Mouse (Mus musculus): ENCODE measurements at regions not wholly inside any gene's neighbourhood (a gene's known extent, or its start where the extent isn't known, plus 50 kb on each side); places are given as distances from the start of the nearest gene placed in this dataset. TPM values are rescaled to one million over a fixed set of nuclear protein-coding genes. Genes with fewer than 3 reads are reported as not detected.

- no peak for ATAC-seq (ENCODE audit: extremely low read depth, insufficient number of reproducible peaks, low FRiP score, low TSS enrichment)
- H3K4me3 ChIP-seq = no peak overlapping the region
- H3K4me1 ChIP-seq = peaks cover 2% of the 10 kb centered on the region; the same call in 1 of the 2 replicates
- WGBS = 49% methylated on average over 2 of the region's 2 CpGs
- no peak overlapping the region for H3K4me2 ChIP-seq
- no peaks in the 10 kb centered on the region for H3K27me3 ChIP-seq (replicated peaks)
- H3K9ac ChIP-seq = no peak overlapping the region
- no peaks in the 10 kb centered on the region for H3K9me3 ChIP-seq
- H3K27ac ChIP-seq (replicated peaks) = no peak overlapping the region
- H3K36me3 ChIP-seq = no peaks in the 10 kb centered on the region
Observed at GRCm38 (mm10) chr10:97404076-97404787, 75.2 kb upstream of the Dcn start.

GRCm38 (mm10) chr10:97409181-97409581 lies 70.2 kb upstream of the Dcn start:
- no peak for ATAC-seq (ENCODE audit: extremely low read depth, insufficient number of reproducible peaks, low FRiP score, low TSS enrichment)

GRCm38 (mm10) chr10:97409909-97410308 lies 69.5 kb upstream of the Dcn start:
- H3K4me3 ChIP-seq = no peak overlapping the region
- no peaks in the 10 kb centered on the region for H3K27me3 ChIP-seq (replicated peaks)
- H3K9ac ChIP-seq = no peak overlapping the region
- H3K4me1 ChIP-seq = peaks cover 3% of the 10 kb centered on the region; the same call in 1 of the 2 replicates
- H3K27ac ChIP-seq (replicated peaks) = no peak overlapping the region
- H3K9me3 ChIP-seq = no peaks in the 10 kb centered on the region
- no peak for ATAC-seq (ENCODE audit: extremely low read depth, insufficient number of reproducible peaks, low FRiP score, low TSS enrichment)
- no peaks in the 10 kb centered on the region for H3K36me3 ChIP-seq
- no peak overlapping the region for H3K4me2 ChIP-seq
- WGBS = 80% methylated on average over 1 of the region's 1 CpGs

More at GRCm38 (mm10) chr10:97409181-97409581, 70.2 kb upstream of the Dcn start:
- 21% methylated on average over 1 of the region's 1 CpGs for WGBS
- Histone ChIP-seq H3K9ac (no peak overlapping the region), H3K27me3 (replicated peaks) (no peaks in the 10 kb centered on the region), H3K4me1 (peaks cover 3% of the 10 kb centered on the region; the same call in 1 of the 2 replicates), H3K9me3 (no peaks in the 10 kb centered on the region), H3K4me2 (no peak overlapping the region), H3K36me3 (no peaks in the 10 kb centered on the region), H3K4me3 (no peak overlapping the region), H3K27ac (replicated peaks) (no peak overlapping the region)

DNA sequence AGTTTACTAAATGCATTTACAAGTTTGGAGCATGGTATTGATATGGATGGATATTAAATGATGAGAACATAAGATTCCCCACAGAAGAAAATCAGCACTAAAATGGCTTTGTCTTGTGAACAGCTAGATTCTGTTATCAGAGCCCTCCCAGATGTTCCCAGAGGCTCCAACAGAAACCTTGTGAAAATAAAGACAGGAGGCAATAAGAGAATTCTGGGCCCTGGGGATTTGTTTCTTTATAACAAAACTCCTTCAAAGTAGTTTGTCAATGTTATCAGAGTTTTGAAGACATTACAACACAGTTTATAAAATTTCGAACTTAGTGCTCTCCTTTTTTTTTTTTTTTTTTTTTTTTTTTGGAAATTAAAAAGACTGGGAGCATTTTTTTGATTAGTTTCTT lies 56.8 kb upstream of the Dcn start:
- Histone ChIP-seq H3K36me3 (no peaks in the 10 kb centered on the region), H3K4me1 (0 out of 2 replicates have a peak, but pooled peaks cover 2% of the 10 kb centered on the region), H3K27me3 (replicated peaks) (no peaks in the 10 kb centered on the region), H3K4me2 (no peak overlapping the region), H3K27ac (replicated peaks) (no peak overlapping the region), H3K9ac (no peak overlapping the region), H3K4me3 (no peak overlapping the region), H3K9me3 (no peaks in the 10 kb centered on the region)
- WGBS = 23% methylated on average over 1 of the region's 1 CpGs
- ATAC-seq (ENCODE audit: extremely low read depth, insufficient number of reproducible peaks, low FRiP score, low TSS enrichment) = no peak

- 55% methylated on average over 4 of the region's 4 CpGs for WGBS
- Histone ChIP-seq H3K9ac (no peak overlapping the region), H3K27me3 (replicated peaks) (no peaks in the 10 kb centered on the region), H3K4me2 (no peak overlapping the region), H3K36me3 (no peaks in the 10 kb centered on the region), H3K4me3 (no peak overlapping the region), H3K9me3 (no peaks in the 10 kb centered on the region), H3K4me1 (0 out of 2 replicates have a peak, but pooled peaks cover 2% of the 10 kb centered on the region), H3K27ac (replicated peaks) (no peak overlapping the region; the same call in 1 of the 2 replicates)
- ATAC-seq (ENCODE audit: extremely low read depth, insufficient number of reproducible peaks, low FRiP score, low TSS enrichment) = no peak
Observed at GRCm38 (mm10) chr10:97423039-97423700, 56.2 kb upstream of the Dcn start.

Small RNA genes lying in the stretch of these regions (microRNA-seq; reads per million reads assigned to microRNA genes)
- gene Gm24587 (not detected), gene Mir3966 (not detected)
